Comparison of ENCODE assay signal across 9 mouse cellular contexts in the genomic region with DNA sequence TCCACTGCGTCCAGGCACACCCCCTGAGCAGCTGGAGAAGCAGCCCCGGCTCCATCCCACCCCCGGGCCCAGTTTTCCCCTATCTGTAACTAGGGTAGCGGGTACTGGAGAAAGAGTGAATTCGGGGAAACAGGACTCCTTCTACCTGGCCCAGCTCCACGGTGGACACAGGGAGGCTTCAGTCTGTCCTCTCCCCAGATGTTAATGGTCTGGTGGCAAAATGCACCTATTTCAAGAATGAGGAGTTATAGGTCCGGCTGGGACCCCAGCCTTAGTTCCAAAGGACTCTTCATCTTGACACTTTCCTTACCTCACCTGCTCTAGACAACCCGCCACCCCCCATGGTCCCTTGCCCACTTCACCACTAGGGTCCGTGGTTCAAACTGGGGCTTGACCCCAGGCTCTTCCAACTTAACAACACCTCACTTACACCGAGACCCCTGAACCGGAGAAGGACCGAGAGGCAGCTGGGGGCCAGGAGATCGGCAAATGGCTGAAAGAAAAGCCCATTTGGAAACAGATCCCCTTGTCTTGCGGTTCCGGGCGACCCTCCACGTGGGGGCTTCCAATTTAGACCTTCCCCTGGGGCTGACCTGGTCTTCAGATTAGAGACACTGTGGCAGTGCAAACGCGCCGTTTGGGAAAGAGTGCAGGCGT. TPM values are rescaled to one million over a fixed set of nuclear protein-coding genes. Genes with fewer than 3 reads are reported as not detected.
DNase-seq lines count a peak whose midpoint lies in the region; ATAC-seq lines count a peak whose summit lies in the region.
"Had no signal": no experiment of that assay in that cellular context is flagged by ENCODE, and none has a peak within 500 bp of the region (broad histone marks: within the 10 kb centered on the region; RNA-seq: fewer than 3 reads in every experiment).

No protein-coding gene starts in this region.

- H3K36me3 ChIP-seq in heart, embryonic 12.5 days: no peaks in the 10 kb centered on the region
- H3K36me3 ChIP-seq in embryonic facial prominence, embryonic 10.5 days (replicated peaks): peaks cover 26% of the 10 kb centered on the region
- H3K36me3 ChIP-seq in hindbrain, embryonic 13.5 days: peaks cover 20% of the 10 kb centered on the region
- peaks cover 19% of the 10 kb centered on the region for H3K36me3 ChIP-seq in midbrain, embryonic 13.5 days

- no peaks in the 10 kb centered on the region for H3K9me3 ChIP-seq in heart, embryonic 12.5 days (replicated peaks)
- H3K9me3 ChIP-seq in embryonic facial prominence, embryonic 10.5 days: no peaks in the 10 kb centered on the region
- H3K9me3 ChIP-seq in hindbrain, embryonic 13.5 days: no peaks in the 10 kb centered on the region
- H3K9me3 ChIP-seq in midbrain, embryonic 13.5 days: no peaks in the 10 kb centered on the region

- peak overlapping the region; percentile 98 for H3K4me2 ChIP-seq in heart, embryonic 12.5 days
- peak overlapping the region; percentile 90 for H3K4me2 ChIP-seq in hindbrain, embryonic 13.5 days
- peak overlapping the region; percentile 89 for H3K4me2 ChIP-seq in midbrain, embryonic 13.5 days (replicated peaks)

- intact Hi-C loops in heart, postnatal 36 days (cut with DNase I): loop anchor here (2.0 kb wide), 1 partner anchor 24 kb away; no protein-coding TSS in a partner anchor

- peaks cover 61% of the 10 kb centered on the region for H3K4me1 ChIP-seq in heart, embryonic 12.5 days (replicated peaks)
- H3K4me1 ChIP-seq in embryonic facial prominence, embryonic 10.5 days: peaks cover 76% of the 10 kb centered on the region
- peaks cover 65% of the 10 kb centered on the region for H3K4me1 ChIP-seq in hindbrain, embryonic 13.5 days (replicated peaks)
- peaks cover 61% of the 10 kb centered on the region for H3K4me1 ChIP-seq in midbrain, embryonic 13.5 days (replicated peaks)

- ATAC-seq in heart, embryonic 12.5 days (ENCODE audit: insufficient number of reproducible peaks, low FRiP score): no peak
- no peak for ATAC-seq in hindbrain, embryonic 13.5 days (ENCODE audit: low FRiP score)
- ATAC-seq in midbrain, embryonic 13.5 days: no peak

- 3% methylated on average over 21 of the region's 21 CpGs for WGBS in heart, embryonic 12.5 days
- WGBS in embryonic facial prominence, embryonic 10.5 days: under 1% methylated on average over 21 of the region's 21 CpGs
- WGBS in hindbrain, embryonic 13.5 days: 2% methylated on average over 21 of the region's 21 CpGs
- WGBS in midbrain, embryonic 13.5 days: 4% methylated on average over 21 of the region's 21 CpGs

- H3K27ac ChIP-seq in heart, embryonic 12.5 days (ENCODE audit: poor library complexity, severe bottlenecking): no peak overlapping the region
- peak overlapping the region; percentile 95 for H3K27ac ChIP-seq in embryonic facial prominence, embryonic 10.5 days (replicated peaks)
- H3K27ac ChIP-seq in hindbrain, embryonic 13.5 days: peak overlapping the region; percentile 92
- H3K27ac ChIP-seq in midbrain, embryonic 13.5 days: peak overlapping the region; percentile 94

- peaks cover 63% of the 10 kb centered on the region for H3K27me3 ChIP-seq in heart, embryonic 12.5 days (replicated peaks)
- H3K27me3 ChIP-seq in embryonic facial prominence, embryonic 10.5 days (replicated peaks; ENCODE audit: low read depth, poor library complexity, severe bottlenecking): peaks cover 53% of the 10 kb centered on the region
- H3K27me3 ChIP-seq in hindbrain, embryonic 13.5 days: peaks cover 48% of the 10 kb centered on the region
- 0 out of 2 replicates have a peak, but pooled peaks cover 6% of the 10 kb centered on the region for H3K27me3 ChIP-seq in midbrain, embryonic 13.5 days

- peak overlapping the region; percentile 75 for H3K9ac ChIP-seq in heart, embryonic 12.5 days
- peak overlapping the region; percentile 97 for H3K9ac ChIP-seq in hindbrain, embryonic 13.5 days
- peak overlapping the region; percentile 98 for H3K9ac ChIP-seq in midbrain, embryonic 13.5 days (replicated peaks)

- no peak for DNase-seq in heart, postnatal 36 days
- peak; percentile 44 for DNase-seq in embryonic facial prominence, embryonic 10.5 days (ENCODE audit: low spot score)
- DNase-seq in ovary, postnatal 36 days (ENCODE audit: low spot score): no peak
- DNase-seq in right cerebral cortex, postnatal 25 days: no peak
- no peak for DNase-seq in cerebellum, adult 9-10 months

- H3K4me3 ChIP-seq in heart, embryonic 12.5 days: peak overlapping the region; percentile 65
- H3K4me3 ChIP-seq in embryonic facial prominence, embryonic 10.5 days: peak overlapping the region; percentile 90
- H3K4me3 ChIP-seq in hindbrain, embryonic 13.5 days: peak overlapping the region; percentile 83
- peak overlapping the region; percentile 88 for H3K4me3 ChIP-seq in midbrain, embryonic 13.5 days (replicated peaks)

RNA-seq across cellular contexts. Expression of a gene that starts 1.7 kb away (rescaled TPM):
- polyA plus RNA-seq in heart, embryonic 12.5 days (2016; fragmentation: Nextera tagmentation; extraction: Ambion mirVana): 8.1 and 8.4 TPM in 2 replicates
- total RNA-seq in heart, postnatal 36 days (2021): 10 to 100 TPM; 16.0 to 16.9 TPM
- polyA plus RNA-seq in embryonic facial prominence, embryonic 10.5 days (2016; fragmentation: Nextera tagmentation; extraction: Ambion mirVana): 13.2 and 21.4 TPM in 2 replicates
- 16.4 and 17.0 TPM in 2 replicates for polyA plus RNA-seq in hindbrain, embryonic 13.5 days (2015; fragmentation: Nextera tagmentation; extraction: Ambion mirVana)
- 18.9 and 24.6 TPM in 2 replicates for polyA plus RNA-seq in midbrain, embryonic 13.5 days (2015; fragmentation: Nextera tagmentation; extraction: Ambion mirVana)

RNA-seq across cellular contexts. Expression of a gene that starts 29.1 kb away (rescaled TPM):
- polyA plus RNA-seq in heart, embryonic 12.5 days (2016; fragmentation: Nextera tagmentation; extraction: Ambion mirVana): 0.97 and 1.2 TPM in 2 replicates
- total RNA-seq in heart, postnatal 36 days (2021): not detected
- 3.4 and 4.3 TPM in 2 replicates for polyA plus RNA-seq in embryonic facial prominence, embryonic 10.5 days (2016; fragmentation: Nextera tagmentation; extraction: Ambion mirVana)
- 1.8 TPM in 2 replicates for polyA plus RNA-seq in hindbrain, embryonic 13.5 days (2015; fragmentation: Nextera tagmentation; extraction: Ambion mirVana)
- 2.4 and 2.7 TPM in 2 replicates for polyA plus RNA-seq in midbrain, embryonic 13.5 days (2015; fragmentation: Nextera tagmentation; extraction: Ambion mirVana)
- total RNA-seq: layer of hippocampus, adult 18-20 months had no signal

RNA-seq across cellular contexts. Expression of a gene that starts 39.2 kb away (rescaled TPM):
- 2.9 and 3.2 TPM in 2 replicates for polyA plus RNA-seq in heart, embryonic 12.5 days (2016; fragmentation: Nextera tagmentation; extraction: Ambion mirVana)
- 10 to 100 TPM; 66.0 to 80.3 TPM for total RNA-seq in heart, postnatal 36 days (2021)
- polyA plus RNA-seq in embryonic facial prominence, embryonic 10.5 days (2016; fragmentation: Nextera tagmentation; extraction: Ambion mirVana): 5.6 and 6.6 TPM in 2 replicates
- polyA plus RNA-seq in hindbrain, embryonic 13.5 days (2015; fragmentation: Nextera tagmentation; extraction: Ambion mirVana): 25.3 and 26.2 TPM in 2 replicates
- polyA plus RNA-seq in midbrain, embryonic 13.5 days (2015; fragmentation: Nextera tagmentation; extraction: Ambion mirVana): 18.7 and 22.0 TPM in 2 replicates
